Mouse (Mus musculus): ENCODE measurements around the gene Krtap4-7. TPM values are rescaled to one million over a fixed set of nuclear protein-coding genes. Genes with fewer than 3 reads are reported as not detected.
"Not testable (repeated sequence)": the region's sequence is repeated elsewhere in the genome, so short reads cannot be mapped to it uniquely, and the experiment has no call there.

Gene Krtap4-7
- not detected in 2 replicates for polyA plus RNA-seq (2014; fragmentation: Nextera tagmentation; extraction: Ambion mirVana)

GRCm38 (mm10) chr11:99643635-99644139, at the start of gene Krtap4-7:
Gene Krtap4-7 (minus strand): TSS chr11:99644089.
- H3K4me2 ChIP-seq (ENCODE audit: low read depth, low read length); H3K4me1 ChIP-seq (ENCODE audit: control insufficient read depth, insufficient read depth, low read length); H3K9me3 ChIP-seq (ENCODE audit: control insufficient read depth, low read length); H3K9ac ChIP-seq (replicated peaks; ENCODE audit: low read depth, low read length); H3K4me3 ChIP-seq (ENCODE audit: low read depth, low read length); H3K27ac ChIP-seq (ENCODE audit: low read depth, low read length); ATAC-seq (ENCODE audit: low read depth); H3K27me3 ChIP-seq (ENCODE audit: control insufficient read depth, insufficient read depth, low read length); H3K36me3 ChIP-seq (ENCODE audit: control insufficient read depth, insufficient read depth, low read length): not testable (repeated sequence)
- WGBS = 84% methylated on average over 9 of the region's 9 CpGs

- H3K9me3 ChIP-seq (ENCODE audit: control insufficient read depth, low read length) = no peaks in the 10 kb centered on the region
- ATAC-seq (ENCODE audit: low read depth) = no peak
- no peak within 1 kb of the TSS for H3K9ac ChIP-seq (replicated peaks; ENCODE audit: low read depth, low read length)
- H3K27ac ChIP-seq (ENCODE audit: low read depth, low read length) = no peak within 1 kb of the TSS
- no peak within 1 kb of the TSS for H3K4me2 ChIP-seq (ENCODE audit: low read depth, low read length)
- no peak within 1 kb of the TSS for H3K4me3 ChIP-seq (ENCODE audit: low read depth, low read length)
- no peaks in the 10 kb centered on the region for H3K4me1 ChIP-seq (ENCODE audit: control insufficient read depth, insufficient read depth, low read length)
- no peaks in the 10 kb centered on the region for H3K36me3 ChIP-seq (ENCODE audit: control insufficient read depth, insufficient read depth, low read length)
- WGBS = 100% methylated on average over 1 of the region's 1 CpGs
- H3K27me3 ChIP-seq (ENCODE audit: control insufficient read depth, insufficient read depth, low read length) = no peaks in the 10 kb centered on the region
Observed at GRCm38 (mm10) chr11:99690463-99690862, 46.6 kb upstream of the Krtap4-7 start, which contains the start of gene Gm14190. Gene Gm14190 (minus strand): TSS chr11:99690740.

- not testable (repeated sequence) for H3K4me1 ChIP-seq (ENCODE audit: control insufficient read depth, insufficient read depth, low read length); H3K36me3 ChIP-seq (ENCODE audit: control insufficient read depth, insufficient read depth, low read length); H3K4me3 ChIP-seq (ENCODE audit: low read depth, low read length); ATAC-seq (ENCODE audit: low read depth); H3K9me3 ChIP-seq (ENCODE audit: control insufficient read depth, low read length); H3K4me2 ChIP-seq (ENCODE audit: low read depth, low read length); H3K9ac ChIP-seq (replicated peaks; ENCODE audit: low read depth, low read length); H3K27ac ChIP-seq (ENCODE audit: low read depth, low read length); H3K27me3 ChIP-seq (ENCODE audit: control insufficient read depth, insufficient read depth, low read length)
- WGBS = 83% methylated on average over 1 of the region's 1 CpGs
Observed at GRCm38 (mm10) chr11:99685235-99685634, 41.3 kb upstream of the Krtap4-7 start.

- Histone ChIP-seq H3K4me2 (ENCODE audit: low read depth, low read length) (no peak overlapping the region), H3K4me3 (ENCODE audit: low read depth, low read length) (no peak overlapping the region), H3K9ac (replicated peaks; ENCODE audit: low read depth, low read length) (no peak overlapping the region), H3K27ac (ENCODE audit: low read depth, low read length) (no peak overlapping the region), H3K9me3 (ENCODE audit: control insufficient read depth, low read length) (no peaks in the 10 kb centered on the region), H3K4me1 (ENCODE audit: control insufficient read depth, insufficient read depth, low read length) (no peaks in the 10 kb centered on the region), H3K36me3 (ENCODE audit: control insufficient read depth, insufficient read depth, low read length) (no peaks in the 10 kb centered on the region), H3K27me3 (ENCODE audit: control insufficient read depth, insufficient read depth, low read length) (no peaks in the 10 kb centered on the region)
- ATAC-seq (ENCODE audit: low read depth) = no peak
- WGBS = 88% methylated on average over 2 of the region's 2 CpGs
Observed at GRCm38 (mm10) chr11:99683481-99683880, 39.6 kb upstream of the Krtap4-7 start.

GRCm38 (mm10) chr11:99665860-99666259, 22.0 kb upstream of the Krtap4-7 start, which contains the start of gene Krtap4-6:
Gene Krtap4-6 (minus strand): TSS chr11:99665960.
- Histone ChIP-seq H3K27me3 (ENCODE audit: control insufficient read depth, insufficient read depth, low read length) (no peaks in the 10 kb centered on the region), H3K4me3 (ENCODE audit: low read depth, low read length) (no peak within 1 kb of the TSS), H3K27ac (ENCODE audit: low read depth, low read length) (no peak within 1 kb of the TSS), H3K9me3 (ENCODE audit: control insufficient read depth, low read length) (no peaks in the 10 kb centered on the region), H3K36me3 (ENCODE audit: control insufficient read depth, insufficient read depth, low read length) (no peaks in the 10 kb centered on the region), H3K4me1 (ENCODE audit: control insufficient read depth, insufficient read depth, low read length) (no peaks in the 10 kb centered on the region), H3K9ac (replicated peaks; ENCODE audit: low read depth, low read length) (no peak within 1 kb of the TSS), H3K4me2 (ENCODE audit: low read depth, low read length) (no peak within 1 kb of the TSS)
- ATAC-seq (ENCODE audit: low read depth) = no peak

- Histone ChIP-seq H3K9ac (replicated peaks; ENCODE audit: low read depth, low read length) (no peak overlapping the region), H3K36me3 (ENCODE audit: control insufficient read depth, insufficient read depth, low read length) (no peaks in the 10 kb centered on the region), H3K4me2 (ENCODE audit: low read depth, low read length) (no peak overlapping the region), H3K9me3 (ENCODE audit: control insufficient read depth, low read length) (no peaks in the 10 kb centered on the region), H3K4me3 (ENCODE audit: low read depth, low read length) (no peak overlapping the region), H3K27me3 (ENCODE audit: control insufficient read depth, insufficient read depth, low read length) (no peaks in the 10 kb centered on the region), H3K4me1 (ENCODE audit: control insufficient read depth, insufficient read depth, low read length) (no peaks in the 10 kb centered on the region), H3K27ac (ENCODE audit: low read depth, low read length) (no peak overlapping the region)
- ATAC-seq (ENCODE audit: low read depth) = no peak
- WGBS = 90% methylated on average over 10 of the region's 10 CpGs
Observed at GRCm38 (mm10) chr11:99662802-99663201, 18.9 kb upstream of the Krtap4-7 start.

GRCm38 (mm10) chr11:99659256-99659655, 15.4 kb upstream of the Krtap4-7 start:
- 87% methylated on average over 4 of the region's 4 CpGs for WGBS
- Histone ChIP-seq H3K27me3 (ENCODE audit: control insufficient read depth, insufficient read depth, low read length) (no peaks in the 10 kb centered on the region), H3K9me3 (ENCODE audit: control insufficient read depth, low read length) (no peaks in the 10 kb centered on the region), H3K4me3 (ENCODE audit: low read depth, low read length) (no peak overlapping the region), H3K36me3 (ENCODE audit: control insufficient read depth, insufficient read depth, low read length) (no peaks in the 10 kb centered on the region), H3K4me2 (ENCODE audit: low read depth, low read length) (no peak overlapping the region), H3K9ac (replicated peaks; ENCODE audit: low read depth, low read length) (no peak overlapping the region), H3K4me1 (ENCODE audit: control insufficient read depth, insufficient read depth, low read length) (no peaks in the 10 kb centered on the region), H3K27ac (ENCODE audit: low read depth, low read length) (no peak overlapping the region)
- ATAC-seq (ENCODE audit: low read depth) = no peak

- H3K4me1 ChIP-seq (ENCODE audit: control insufficient read depth, insufficient read depth, low read length); H3K4me3 ChIP-seq (ENCODE audit: low read depth, low read length); H3K27ac ChIP-seq (ENCODE audit: low read depth, low read length); H3K9me3 ChIP-seq (ENCODE audit: control insufficient read depth, low read length); H3K9ac ChIP-seq (replicated peaks; ENCODE audit: low read depth, low read length); H3K27me3 ChIP-seq (ENCODE audit: control insufficient read depth, insufficient read depth, low read length); H3K4me2 ChIP-seq (ENCODE audit: low read depth, low read length); ATAC-seq (ENCODE audit: low read depth); H3K36me3 ChIP-seq (ENCODE audit: control insufficient read depth, insufficient read depth, low read length): not testable (repeated sequence)
- WGBS = 66% methylated on average over 10 of the region's 10 CpGs
Observed at GRCm38 (mm10) chr11:99658467-99659010, 14.7 kb upstream of the Krtap4-7 start, which contains the start of gene Gm11563. Gene Gm11563 (minus strand): TSS chr11:99658960.

GRCm38 (mm10) chr11:99657051-99657450, 13.2 kb upstream of the Krtap4-7 start:
- Histone ChIP-seq H3K27me3 (ENCODE audit: control insufficient read depth, insufficient read depth, low read length) (no peaks in the 10 kb centered on the region), H3K4me1 (ENCODE audit: control insufficient read depth, insufficient read depth, low read length) (no peaks in the 10 kb centered on the region), H3K9ac (replicated peaks; ENCODE audit: low read depth, low read length) (no peak overlapping the region), H3K4me2 (ENCODE audit: low read depth, low read length) (no peak overlapping the region), H3K27ac (ENCODE audit: low read depth, low read length) (no peak overlapping the region), H3K9me3 (ENCODE audit: control insufficient read depth, low read length) (no peaks in the 10 kb centered on the region), H3K4me3 (ENCODE audit: low read depth, low read length) (no peak overlapping the region), H3K36me3 (ENCODE audit: control insufficient read depth, insufficient read depth, low read length) (no peaks in the 10 kb centered on the region)
- no peak for ATAC-seq (ENCODE audit: low read depth)
- WGBS = 42% methylated on average over 5 of the region's 5 CpGs

Data from neural tube, embryonic 14.5 days (tissue).